Mouse (Mus musculus) stomach, embryonic 15.5 days (tissue): Measurements from ENCODE around the gene Secisbp2. TPM values are rescaled to one million over a fixed set of nuclear protein-coding genes. Genes with fewer than 3 reads are reported as not detected.

Experiments
- ATAC-seq: fragments of 200-750 bp; cut with Nextera tagmentation; 2 replicates; pipeline ENCODE4 v1.8.0; 2017; ENCODE audit warnings: low read depth, moderate number of reproducible peaks, moderate TSS enrichment; ENCODE audit not compliant: insufficient read depth, low FRiP score
- H3K27ac ChIP-seq: fragments of 300-500 bp; sonication (generic); 2 replicates; pipeline ENCODE4 v1.5.1; 2015; ENCODE audit warnings: mild to moderate bottlenecking, inconsistent platforms
- H3K27me3 ChIP-seq: fragments of 300-500 bp; sonication (generic); replicated peaks from 2 replicates; pipeline ENCODE4 v1.6.1; 2015; ENCODE audit warnings: inconsistent platforms
- H3K36me3 ChIP-seq: fragments of 300-500 bp; sonication (generic); 2 replicates; pipeline ENCODE4 v1.6.1; 2015; ENCODE audit warnings: inconsistent platforms
- H3K4me1 ChIP-seq: fragments of 300-500 bp; sonication (generic); 2 replicates; pipeline ENCODE4 v1.6.1; 2015; ENCODE audit warnings: inconsistent platforms
- H3K4me2 ChIP-seq: fragments of 300-500 bp; sonication (generic); 2 replicates; pipeline ENCODE4 v1.6.1; 2015; ENCODE audit warnings: mild to moderate bottlenecking, inconsistent platforms
- H3K4me3 ChIP-seq: fragments of 300-500 bp; sonication (generic); replicated peaks from 2 replicates; pipeline ENCODE4 v1.5.1; 2015; ENCODE audit warnings: inconsistent platforms
- H3K9ac ChIP-seq: fragments of 300-500 bp; sonication (generic); 2 replicates; pipeline ENCODE4 v1.6.1; 2015; ENCODE audit warnings: inconsistent platforms
- H3K9me3 ChIP-seq: fragments of 300-500 bp; sonication (generic); 2 replicates; pipeline ENCODE4 v1.6.1; 2016; ENCODE audit warnings: inconsistent platforms
- WGBS: fragments of 180-500 bp; shearing (Covaris S2); methylation state at CpG from one replicate; pipeline ENCODE4 v1.1.7; 2015; 5-methylcytosine and 5-hydroxymethylcytosine counted together
- polyA plus RNA-seq: library from polyadenylated mRNA; unstranded; fragments of >200 nt; fragmentation: Nextera tagmentation; extraction: Ambion mirVana; gene quantifications from 2 replicates; pipeline ENCODE4 v1.2.1, GENCODE M21; 2015

Gene Secisbp2
- polyA plus RNA-seq, 1 experiment from 2014 or later: 27.3 TPM

- no peak overlapping the region for H3K4me2 ChIP-seq
- no peaks in the 10 kb centered on the region for H3K4me1 ChIP-seq
- no peak overlapping the region for H3K9ac ChIP-seq
- no peak overlapping the region for H3K4me3 ChIP-seq
- no peak overlapping the region for H3K27ac ChIP-seq
- H3K27me3 ChIP-seq: no peaks in the 10 kb centered on the region
- ATAC-seq: no peak
- H3K36me3 ChIP-seq: no peaks in the 10 kb centered on the region
- H3K9me3 ChIP-seq: no peaks in the 10 kb centered on the region
Measured at GRCm38 (mm10) chr13:51696481-51696880, 45.0 kb downstream of the Secisbp2 start.

GRCm38 (mm10) chr13:51697455-51697854, 46.0 kb downstream of the Secisbp2 start:
- WGBS: 69% methylated on average over 6 of the region's 6 CpGs
- H3K4me3 ChIP-seq: no peak overlapping the region
- no peaks in the 10 kb centered on the region for H3K9me3 ChIP-seq
- H3K9ac ChIP-seq: no peak overlapping the region
- H3K27ac ChIP-seq: no peak overlapping the region
- no peaks in the 10 kb centered on the region for H3K4me1 ChIP-seq
- H3K36me3 ChIP-seq: no peaks in the 10 kb centered on the region
- no peaks in the 10 kb centered on the region for H3K27me3 ChIP-seq
- peak; percentile 45; the same call in 1 of the 2 replicates for ATAC-seq
- no peak overlapping the region for H3K4me2 ChIP-seq

DNA sequence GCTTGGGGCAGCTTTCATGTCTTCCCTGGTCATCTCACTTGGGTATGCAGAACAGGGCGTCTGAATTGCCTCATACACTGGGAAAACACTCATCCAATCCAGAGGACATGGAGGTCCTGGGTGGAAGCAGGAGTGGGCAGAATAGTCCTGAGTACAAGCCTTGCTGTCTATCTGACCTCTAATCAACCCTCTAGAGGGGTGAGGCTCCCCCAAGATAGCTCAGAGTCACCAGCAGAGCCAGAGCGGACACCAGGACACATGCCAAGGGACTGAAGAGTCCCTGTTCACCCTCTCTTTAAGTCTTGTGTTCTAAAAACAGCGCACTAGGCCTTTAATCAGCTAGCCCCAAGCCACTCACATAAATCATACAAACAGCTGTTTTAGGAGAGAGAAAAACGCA, 46.4 kb downstream of the Secisbp2 start:
- no peaks in the 10 kb centered on the region for H3K4me1 ChIP-seq
- H3K4me3 ChIP-seq: no peak overlapping the region
- H3K9me3 ChIP-seq: no peaks in the 10 kb centered on the region
- H3K27me3 ChIP-seq: no peaks in the 10 kb centered on the region
- H3K9ac ChIP-seq: no peak overlapping the region
- H3K27ac ChIP-seq: no peak overlapping the region
- 49% methylated on average over 4 of the region's 4 CpGs for WGBS
- no peak for ATAC-seq
- H3K36me3 ChIP-seq: no peaks in the 10 kb centered on the region
- H3K4me2 ChIP-seq: no peak overlapping the region

DNA sequence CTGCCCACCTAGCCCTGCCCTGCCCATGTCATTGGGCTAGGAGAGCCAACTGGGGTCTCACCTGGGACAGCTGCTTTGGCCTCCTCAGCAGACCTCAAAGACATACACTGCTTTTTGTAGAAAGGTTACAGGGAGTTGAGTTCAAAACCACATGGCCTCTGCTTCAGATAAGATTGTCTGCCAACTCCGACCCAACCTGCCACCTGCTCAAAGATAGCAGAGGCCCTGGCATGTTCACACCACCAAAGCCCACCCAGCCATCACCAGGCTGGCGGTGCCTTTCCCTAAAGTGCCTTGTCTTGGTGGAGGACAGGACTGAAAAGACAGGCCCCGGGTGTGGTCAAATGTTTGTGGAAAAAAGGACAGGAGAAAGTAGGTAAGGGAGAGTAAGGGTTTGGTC, 46.8 kb downstream of the Secisbp2 start:
- Histone ChIP-seq H3K4me1 (no peaks in the 10 kb centered on the region), H3K27ac (no peak overlapping the region), H3K4me2 (no peak overlapping the region), H3K27me3 (no peaks in the 10 kb centered on the region), H3K36me3 (no peaks in the 10 kb centered on the region), H3K9me3 (no peaks in the 10 kb centered on the region), H3K9ac (no peak overlapping the region), H3K4me3 (no peak overlapping the region)
- ATAC-seq: no peak
- 68% methylated on average over 3 of the region's 3 CpGs for WGBS

- Histone ChIP-seq H3K36me3 (no peaks in the 10 kb centered on the region), H3K9me3 (no peaks in the 10 kb centered on the region), H3K9ac (no peak overlapping the region), H3K27me3 (no peaks in the 10 kb centered on the region), H3K4me3 (no peak overlapping the region), H3K4me2 (no peak overlapping the region), H3K27ac (no peak overlapping the region), H3K4me1 (no peaks in the 10 kb centered on the region)
- ATAC-seq: no peak
- WGBS: 85% methylated on average over 5 of the region's 5 CpGs
Measured at GRCm38 (mm10) chr13:51703893-51704292, 52.4 kb downstream of the Secisbp2 start.

DNA sequence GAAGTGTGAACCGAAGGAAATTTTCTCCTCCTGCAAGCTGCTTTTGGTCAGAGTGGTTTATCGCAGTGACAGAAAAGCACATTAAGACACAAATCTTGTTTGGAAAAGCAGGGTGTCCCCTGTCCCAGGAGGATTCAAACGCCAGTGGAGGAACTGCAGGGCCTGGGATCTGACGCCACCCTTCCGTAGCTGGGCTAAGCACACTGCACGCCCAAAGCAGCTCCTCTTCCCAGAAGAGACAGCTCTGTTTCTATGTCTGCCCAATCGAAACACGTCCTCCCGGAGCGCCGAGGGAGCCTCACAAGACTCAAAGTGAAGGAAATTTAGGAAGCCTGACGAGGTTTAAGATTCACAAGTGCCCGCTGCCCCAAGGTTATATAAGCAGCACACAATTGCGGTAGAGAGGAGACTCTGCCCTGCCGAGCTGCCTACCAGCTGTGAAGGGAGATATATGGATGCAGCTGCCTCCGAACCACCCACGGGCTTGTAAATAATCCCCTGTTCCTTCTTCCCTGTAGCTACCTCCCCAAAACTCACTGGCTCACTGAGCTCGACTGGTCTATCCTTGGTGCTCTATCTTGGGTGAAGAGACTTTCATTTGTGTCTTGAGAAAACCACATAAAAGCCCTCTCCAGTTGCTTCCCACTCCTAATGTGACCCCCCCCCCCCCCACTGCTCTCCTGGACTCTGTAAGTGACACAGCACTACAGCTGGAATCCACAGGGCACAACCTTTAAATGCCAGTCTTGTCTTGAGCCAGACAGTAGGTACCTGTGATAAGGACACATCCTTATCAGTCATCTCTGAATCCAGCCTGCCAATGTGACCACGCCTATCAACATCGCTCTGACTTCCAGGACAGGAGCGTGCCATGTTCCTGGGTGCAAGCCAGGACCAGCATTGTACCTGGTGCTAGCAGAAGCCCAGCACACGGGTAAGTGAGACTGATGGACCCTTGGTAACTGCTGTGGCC, 54.7 kb downstream of the Secisbp2 start:
- no peak overlapping the region for H3K9ac ChIP-seq
- no peaks in the 10 kb centered on the region for H3K9me3 ChIP-seq
- WGBS: 50% methylated on average over 22 of the region's 22 CpGs
- H3K27ac ChIP-seq: no peak overlapping the region
- H3K36me3 ChIP-seq: no peaks in the 10 kb centered on the region
- no peak overlapping the region for H3K4me3 ChIP-seq
- H3K4me1 ChIP-seq: no peaks in the 10 kb centered on the region
- peak overlapping the region; percentile 16; the same call in 1 of the 2 replicates for H3K4me2 ChIP-seq
- no peaks in the 10 kb centered on the region for H3K27me3 ChIP-seq
- no peak for ATAC-seq

- no peaks in the 10 kb centered on the region for H3K27me3 ChIP-seq
- no peaks in the 10 kb centered on the region for H3K4me1 ChIP-seq
- H3K4me2 ChIP-seq: no peak overlapping the region
- H3K9ac ChIP-seq: no peak overlapping the region
- WGBS: 64% methylated on average over 7 of the region's 7 CpGs
- no peak overlapping the region; the same call in 1 of the 2 replicates for H3K27ac ChIP-seq
- H3K9me3 ChIP-seq: no peaks in the 10 kb centered on the region
- H3K4me3 ChIP-seq: no peak overlapping the region
- ATAC-seq: no peak
- no peaks in the 10 kb centered on the region for H3K36me3 ChIP-seq
Measured at GRCm38 (mm10) chr13:51710738-51711137, 59.2 kb downstream of the Secisbp2 start.

DNA sequence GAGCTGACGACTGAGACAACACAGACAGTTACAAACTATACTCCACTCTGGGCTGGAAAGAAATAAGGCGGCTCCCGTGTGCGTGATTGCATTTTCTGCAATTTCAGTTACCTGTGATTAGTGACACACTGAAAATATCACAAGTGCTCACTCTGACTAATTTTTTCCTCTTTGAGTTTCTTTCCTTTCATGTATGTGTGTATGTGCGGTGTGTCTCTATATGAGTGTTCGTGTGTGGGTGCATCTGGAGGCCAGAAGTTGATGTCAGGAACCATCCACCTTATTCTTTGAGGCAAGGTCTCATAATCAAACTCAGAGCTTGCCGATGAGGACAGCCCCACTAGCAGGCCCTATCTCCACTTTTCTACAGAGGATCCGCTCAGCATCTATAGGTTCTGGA, 60.5 kb downstream of the Secisbp2 start:
- Histone ChIP-seq H3K27ac (no peak overlapping the region), H3K9me3 (no peaks in the 10 kb centered on the region), H3K27me3 (no peaks in the 10 kb centered on the region), H3K4me3 (no peak overlapping the region), H3K4me1 (no peaks in the 10 kb centered on the region), H3K4me2 (no peak overlapping the region), H3K36me3 (no peaks in the 10 kb centered on the region), H3K9ac (no peak overlapping the region)
- WGBS: 92% methylated on average over 8 of the region's 8 CpGs
- no peak for ATAC-seq

DNA sequence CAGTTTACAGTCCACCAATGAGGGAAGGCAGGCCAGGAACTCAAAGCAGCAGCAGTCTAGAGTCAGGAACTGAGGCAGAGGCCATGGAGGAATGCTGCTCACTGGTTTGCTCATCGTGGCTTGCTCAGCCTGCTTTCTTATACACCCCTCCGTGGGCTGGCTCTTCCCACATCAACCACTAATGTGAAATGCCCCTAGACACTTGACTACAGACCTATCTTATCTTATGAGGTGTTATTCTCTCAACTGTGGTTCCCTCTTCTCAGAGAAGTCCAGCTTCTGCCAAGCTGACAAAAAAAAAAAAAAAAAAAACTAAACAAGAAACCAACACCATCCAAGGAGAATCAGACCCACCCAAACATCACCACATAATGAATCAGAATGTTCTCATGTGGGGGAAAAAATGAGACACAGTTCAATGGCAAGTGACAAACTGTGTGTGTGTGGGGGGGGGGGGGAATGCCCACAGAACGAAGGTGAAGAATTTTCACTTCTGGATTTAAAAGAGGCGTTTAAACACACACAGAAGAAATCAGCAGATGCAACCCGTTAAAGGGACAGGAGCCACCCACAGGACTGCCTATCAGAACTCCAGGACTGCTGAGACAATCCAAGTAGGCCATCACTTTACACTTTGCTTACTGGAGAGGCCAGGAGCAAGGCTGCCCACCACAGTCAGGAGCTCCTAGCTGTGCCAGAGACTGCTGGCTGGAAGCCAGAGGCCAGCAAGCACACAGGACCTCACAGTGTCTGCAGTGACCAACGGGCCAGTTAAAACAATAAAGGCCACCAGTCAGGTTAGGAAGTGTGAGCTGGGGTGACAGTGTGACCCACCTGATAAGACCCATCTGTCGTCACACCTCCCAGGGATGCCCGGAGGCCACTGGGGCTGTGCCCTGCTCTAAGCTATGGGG, 65.1 kb downstream of the Secisbp2 start:
- Histone ChIP-seq H3K27ac (no peak overlapping the region), H3K9me3 (no peaks in the 10 kb centered on the region), H3K36me3 (peaks cover 4% of the 10 kb centered on the region; the same call in 1 of the 2 replicates), H3K9ac (no peak overlapping the region), H3K4me2 (no peak overlapping the region), H3K4me3 (no peak overlapping the region), H3K4me1 (no peaks in the 10 kb centered on the region), H3K27me3 (no peaks in the 10 kb centered on the region)
- WGBS: 56% methylated on average over 8 of the region's 8 CpGs
- peak; percentile 27; the same call in 1 of the 2 replicates for ATAC-seq

- H3K27ac ChIP-seq: no peak overlapping the region
- ATAC-seq: no peak
- H3K4me1 ChIP-seq: no peaks in the 10 kb centered on the region
- H3K36me3 ChIP-seq: peaks cover 4% of the 10 kb centered on the region; the same call in 1 of the 2 replicates
- no peak overlapping the region for H3K9ac ChIP-seq
- H3K4me2 ChIP-seq: no peak overlapping the region
- no peaks in the 10 kb centered on the region for H3K27me3 ChIP-seq
- no peak overlapping the region for H3K4me3 ChIP-seq
- WGBS: 76% methylated on average over 3 of the region's 3 CpGs
- H3K9me3 ChIP-seq: no peaks in the 10 kb centered on the region
Measured at GRCm38 (mm10) chr13:51719256-51719655, 67.8 kb downstream of the Secisbp2 start.

GRCm38 (mm10) chr13:51720556-51720955, 69.1 kb downstream of the Secisbp2 start:
- no peak overlapping the region for H3K27ac ChIP-seq
- 87% methylated on average over 4 of the region's 4 CpGs for WGBS
- no peak overlapping the region for H3K4me2 ChIP-seq
- no peaks in the 10 kb centered on the region for H3K9me3 ChIP-seq
- H3K4me3 ChIP-seq: no peak overlapping the region
- no peak overlapping the region for H3K9ac ChIP-seq
- no peaks in the 10 kb centered on the region for H3K4me1 ChIP-seq
- no peak for ATAC-seq
- peaks cover 4% of the 10 kb centered on the region; the same call in 1 of the 2 replicates for H3K36me3 ChIP-seq
- no peaks in the 10 kb centered on the region for H3K27me3 ChIP-seq

DNA sequence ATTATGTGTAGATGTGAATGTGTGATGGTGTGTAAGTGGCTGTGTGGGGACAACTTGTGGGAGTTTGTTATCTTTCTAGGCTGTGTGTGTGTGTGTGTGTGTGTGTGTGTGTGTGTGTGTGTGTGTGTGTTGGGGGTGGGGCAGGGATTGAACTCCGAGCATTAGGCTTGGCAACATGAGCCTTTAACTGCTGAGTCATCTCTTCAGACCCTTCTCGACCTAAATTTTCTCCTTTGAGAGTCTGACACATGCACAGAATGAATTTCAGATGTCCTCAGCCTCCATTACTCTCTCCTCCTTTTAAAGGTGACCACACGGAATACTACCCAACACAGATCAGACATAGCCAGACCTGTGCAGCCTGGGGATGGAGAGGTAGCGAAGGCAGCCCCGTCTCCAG, 71.6 kb downstream of the Secisbp2 start:
- no peak overlapping the region for H3K9ac ChIP-seq
- H3K9me3 ChIP-seq: no peaks in the 10 kb centered on the region
- no peak for ATAC-seq
- peaks cover 4% of the 10 kb centered on the region; the same call in 1 of the 2 replicates for H3K36me3 ChIP-seq
- H3K4me1 ChIP-seq: no peaks in the 10 kb centered on the region
- H3K27me3 ChIP-seq: no peaks in the 10 kb centered on the region
- H3K4me3 ChIP-seq: no peak overlapping the region
- 71% methylated on average over 5 of the region's 5 CpGs for WGBS
- no peak overlapping the region for H3K4me2 ChIP-seq
- no peak overlapping the region for H3K27ac ChIP-seq
